Mouse (Mus musculus): ENCODE measurements around the gene Smox. TPM values are rescaled to one million over a fixed set of nuclear protein-coding genes. Genes with fewer than 3 reads are reported as not detected.
A peak's percentile ranks its signal among the peaks of the same experiment; 100 is the strongest.
"Not testable (repeated sequence)": the region's sequence is repeated elsewhere in the genome, so short reads cannot be mapped to it uniquely, and the experiment has no call there.

The Smox gene
- polyA plus RNA-seq, 1 experiment from 2014 or later = 35.1 TPM

DNA sequence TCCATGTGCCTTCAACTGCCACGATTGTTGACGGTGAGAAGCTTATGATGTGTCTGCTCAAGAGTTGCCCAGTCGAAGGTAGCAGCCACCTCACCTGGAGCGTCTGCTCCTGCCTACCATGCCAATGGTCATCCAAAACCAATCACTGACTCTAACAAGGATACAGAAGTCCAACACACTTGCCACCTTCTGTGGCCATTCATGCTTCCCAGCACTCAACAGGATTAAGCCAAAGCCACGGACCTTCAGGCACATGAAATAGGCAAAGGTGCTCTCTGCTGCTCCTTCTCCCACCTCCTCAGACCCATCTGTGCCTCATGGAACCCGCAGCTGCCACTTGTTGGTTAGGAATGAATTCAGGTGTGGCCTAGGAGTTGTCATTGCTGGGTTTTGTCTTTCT, 17.5 kb upstream of the Smox start:
- WGBS (ENCODE audit: missing documents) = 92% methylated on average over 6 of the region's 6 CpGs
- Histone ChIP-seq H3K36me3 (ENCODE audit: inconsistent target) (no peaks in the 10 kb centered on the region), H3K4me3 (ENCODE audit: inconsistent target) (no peak overlapping the region)

DNA sequence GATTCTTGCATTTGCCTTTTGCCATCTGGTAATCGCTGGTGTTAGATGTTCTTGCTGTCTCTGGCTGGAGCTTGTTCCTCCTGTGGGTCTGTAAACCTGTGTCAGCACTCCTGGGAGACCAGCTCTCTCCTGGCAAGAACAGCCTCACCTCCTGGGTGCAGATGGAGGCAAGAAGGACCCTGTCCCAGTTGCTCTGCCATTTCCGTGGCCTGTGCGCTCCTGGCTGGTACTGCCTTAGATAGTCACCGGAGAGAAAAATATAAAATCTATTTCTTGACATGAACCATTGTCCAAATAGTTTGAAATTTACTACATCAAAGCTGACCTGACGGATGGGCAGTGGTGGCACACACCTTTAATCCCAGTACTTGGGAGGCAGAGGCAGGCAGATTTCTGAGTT, 14.2 kb upstream of the Smox start:
- H3K36me3 ChIP-seq (ENCODE audit: inconsistent target); H3K79me2 ChIP-seq (ENCODE audit: inconsistent target); H3K27ac ChIP-seq; H3K4me3 ChIP-seq (ENCODE audit: inconsistent target): not testable (repeated sequence)
- WGBS (ENCODE audit: missing documents) = 97% methylated on average over 5 of the region's 5 CpGs

More for the DNA sequence above, 17.5 kb upstream of the Smox start:
- Histone ChIP-seq H3K79me2 (ENCODE audit: inconsistent target) (no peaks in the 10 kb centered on the region), H3K27ac (no peak overlapping the region)

DNA sequence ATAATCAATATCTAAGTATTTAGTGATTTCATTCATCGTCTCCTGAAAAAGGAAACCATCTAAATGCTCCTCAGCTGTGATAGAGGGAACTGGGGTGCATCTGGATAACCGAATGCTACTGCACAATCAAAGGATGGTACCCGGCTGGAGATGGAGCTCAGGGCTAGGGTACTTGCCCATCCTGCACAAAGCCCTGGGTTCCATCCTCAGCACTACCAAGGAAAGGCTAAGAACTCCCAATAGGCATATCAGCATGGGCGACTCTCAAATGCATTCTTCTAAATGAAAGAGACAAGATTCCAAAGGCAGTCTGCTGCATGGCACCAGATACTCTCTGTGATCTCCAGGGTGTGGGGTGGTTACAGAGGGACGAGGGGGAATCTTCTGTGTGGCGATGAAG, 13.4 kb upstream of the Smox start:
- H3K4me3 ChIP-seq (ENCODE audit: inconsistent target) = no peak overlapping the region
- no peaks in the 10 kb centered on the region for H3K36me3 ChIP-seq (ENCODE audit: inconsistent target)
- no peaks in the 10 kb centered on the region for H3K79me2 ChIP-seq (ENCODE audit: inconsistent target)
- H3K27ac ChIP-seq = no peak overlapping the region
- 93% methylated on average over 5 of the region's 6 CpGs for WGBS (ENCODE audit: missing documents)

DNA sequence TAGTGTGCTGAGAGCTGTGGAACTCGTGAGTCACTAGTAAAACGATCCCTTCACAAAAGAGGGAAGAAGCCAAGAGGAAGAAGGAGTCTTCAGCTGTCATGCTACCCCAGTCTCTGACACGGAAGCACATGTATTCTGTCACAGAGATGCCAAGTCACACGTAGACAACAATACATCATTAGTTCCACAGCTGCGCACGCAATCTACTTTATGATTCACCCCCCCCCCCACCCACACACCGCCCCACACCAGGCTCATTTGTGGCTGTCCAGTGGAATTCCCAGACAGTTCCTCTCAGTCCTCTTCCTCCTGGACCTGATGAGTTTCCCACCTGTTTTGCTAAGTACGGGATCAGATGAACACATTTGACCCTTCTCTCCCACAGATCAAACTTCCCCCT, 12.9 kb upstream of the Smox start:
- H3K27ac ChIP-seq = no peak overlapping the region
- WGBS (ENCODE audit: missing documents) = 42% methylated on average over 7 of the region's 8 CpGs
- H3K36me3 ChIP-seq (ENCODE audit: inconsistent target) = no peaks in the 10 kb centered on the region
- H3K79me2 ChIP-seq (ENCODE audit: inconsistent target) = no peaks in the 10 kb centered on the region
- H3K4me3 ChIP-seq (ENCODE audit: inconsistent target) = no peak overlapping the region

DNA sequence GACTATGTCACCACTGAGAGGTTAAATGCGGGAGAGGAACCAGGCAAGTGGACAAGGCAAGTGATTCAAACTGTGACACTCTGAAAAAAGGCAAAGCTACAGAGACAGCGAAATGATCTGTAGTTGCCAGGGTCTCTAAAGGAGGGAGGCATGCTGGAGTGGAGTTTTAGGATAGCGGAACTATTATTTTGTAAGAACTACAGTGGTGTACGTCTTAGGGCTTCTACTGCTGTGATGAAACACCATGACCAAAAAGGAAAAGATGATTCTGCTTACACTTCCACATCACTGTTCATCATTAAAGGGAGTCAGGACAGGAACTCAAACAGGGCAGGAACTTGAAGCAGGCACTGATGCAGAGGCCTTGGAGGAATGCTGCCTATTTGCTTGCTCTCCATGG, 12.4 kb upstream of the Smox start:
- WGBS (ENCODE audit: missing documents) = 79% methylated on average over 4 of the region's 4 CpGs
- H3K27ac ChIP-seq = no peak overlapping the region

DNA sequence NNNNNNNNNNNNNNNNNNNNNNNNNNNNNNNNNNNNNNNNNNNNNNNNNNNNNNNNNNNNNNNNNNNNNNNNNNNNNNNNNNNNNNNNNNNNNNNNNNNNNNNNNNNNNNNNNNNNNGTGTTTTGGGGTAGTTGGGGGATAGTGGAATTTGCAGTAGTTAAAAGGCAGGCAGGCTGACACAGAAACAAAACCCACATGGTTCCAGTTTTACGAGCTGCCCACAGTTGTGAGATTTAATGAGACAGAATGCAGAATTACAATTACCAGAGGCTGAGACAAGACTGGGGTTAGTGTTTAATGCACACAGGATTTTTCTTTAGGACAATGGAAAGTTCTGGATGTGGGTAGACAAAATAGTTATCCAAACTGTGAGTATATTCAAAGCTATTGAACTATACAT, 9.6 kb upstream of the Smox start:
- no peak overlapping the region for H3K4me3 ChIP-seq (ENCODE audit: inconsistent target)
- no peak overlapping the region for H3K27ac ChIP-seq
- H3K36me3 ChIP-seq (ENCODE audit: inconsistent target) = no peaks in the 10 kb centered on the region
- 87% methylated on average over 1 of the region's 1 CpGs for WGBS (ENCODE audit: missing documents)
- no peaks in the 10 kb centered on the region for H3K79me2 ChIP-seq (ENCODE audit: inconsistent target)

More for the DNA sequence above, 12.4 kb upstream of the Smox start:
- H3K79me2 ChIP-seq (ENCODE audit: inconsistent target) = no peaks in the 10 kb centered on the region
- no peaks in the 10 kb centered on the region for H3K36me3 ChIP-seq (ENCODE audit: inconsistent target)
- H3K4me3 ChIP-seq (ENCODE audit: inconsistent target) = no peak overlapping the region

DNA sequence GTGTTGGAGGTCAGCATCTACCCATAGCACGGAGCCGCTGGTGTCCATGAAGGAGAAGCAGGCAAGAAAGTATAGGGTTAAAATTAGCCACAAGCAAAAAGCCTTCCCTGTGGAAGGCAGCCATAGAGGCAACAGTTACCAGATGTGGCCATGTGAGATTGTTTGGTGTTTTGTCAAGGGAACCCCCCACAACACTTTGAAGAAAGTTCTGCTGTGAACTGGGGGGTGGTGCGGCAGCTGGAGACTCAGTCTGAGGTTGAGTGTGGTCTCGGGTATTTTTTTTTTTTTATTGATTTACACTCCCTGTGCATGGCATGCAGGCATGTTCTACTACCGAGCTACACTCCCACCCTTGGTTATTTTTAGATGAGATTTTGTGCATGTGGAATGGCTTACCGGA, 8.8 kb upstream of the Smox start:
- Histone ChIP-seq H3K4me3 (ENCODE audit: inconsistent target) (no peak overlapping the region), H3K36me3 (ENCODE audit: inconsistent target) (no peaks in the 10 kb centered on the region), H3K79me2 (ENCODE audit: inconsistent target) (no peaks in the 10 kb centered on the region), H3K27ac (no peak overlapping the region)
- WGBS (ENCODE audit: missing documents) = 94% methylated on average over 6 of the region's 6 CpGs

DNA sequence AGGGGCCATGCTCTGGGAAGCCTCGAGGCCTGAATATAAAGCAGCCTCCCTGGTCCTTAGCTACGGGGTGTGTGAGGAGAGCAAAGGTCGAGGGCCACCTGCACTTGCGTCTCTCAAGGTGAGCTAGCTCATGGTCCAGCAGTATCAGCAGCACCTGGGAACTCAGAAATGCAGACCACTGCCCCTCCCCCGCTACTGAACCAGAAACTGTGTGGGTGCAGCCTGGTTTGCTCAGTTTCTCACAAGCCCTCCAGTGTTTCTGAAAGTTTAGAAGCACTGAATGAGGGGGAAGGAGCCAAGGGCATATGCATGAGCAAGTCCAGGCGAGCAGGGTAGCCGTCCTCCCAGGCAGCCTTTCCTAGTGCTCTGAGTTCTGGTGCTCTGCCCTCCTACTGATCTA, 7.7 kb upstream of the Smox start:
- no peak overlapping the region for H3K27ac ChIP-seq
- H3K4me3 ChIP-seq (ENCODE audit: inconsistent target) = no peak overlapping the region
- H3K36me3 ChIP-seq (ENCODE audit: inconsistent target) = no peaks in the 10 kb centered on the region
- H3K79me2 ChIP-seq (ENCODE audit: inconsistent target) = no peaks in the 10 kb centered on the region
- 86% methylated on average over 7 of the region's 7 CpGs for WGBS (ENCODE audit: missing documents)

DNA sequence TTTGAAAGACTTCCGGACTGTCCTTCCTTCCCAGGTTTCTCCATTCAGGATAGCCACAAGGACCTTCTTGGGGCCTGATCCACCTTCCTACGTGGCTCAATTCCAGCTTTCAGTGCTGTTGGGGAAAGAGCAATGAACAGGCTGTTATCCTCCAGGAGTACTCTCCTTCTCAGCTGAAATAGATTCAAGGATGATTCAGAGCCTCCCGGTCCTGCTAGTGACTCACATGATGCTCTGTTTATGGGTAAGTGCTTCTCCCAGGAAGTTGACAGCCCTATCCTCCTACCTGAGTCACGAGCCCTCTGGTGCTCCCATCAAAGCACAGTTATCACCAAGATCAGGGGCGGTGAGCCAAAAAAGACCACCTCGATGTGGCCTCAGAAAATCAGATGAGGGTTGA, 7.1 kb upstream of the Smox start:
- Histone ChIP-seq H3K27ac (no peak overlapping the region), H3K36me3 (ENCODE audit: inconsistent target) (no peaks in the 10 kb centered on the region), H3K79me2 (ENCODE audit: inconsistent target) (no peaks in the 10 kb centered on the region), H3K4me3 (ENCODE audit: inconsistent target) (no peak overlapping the region)
- 91% methylated on average over 6 of the region's 6 CpGs for WGBS (ENCODE audit: missing documents)

DNA sequence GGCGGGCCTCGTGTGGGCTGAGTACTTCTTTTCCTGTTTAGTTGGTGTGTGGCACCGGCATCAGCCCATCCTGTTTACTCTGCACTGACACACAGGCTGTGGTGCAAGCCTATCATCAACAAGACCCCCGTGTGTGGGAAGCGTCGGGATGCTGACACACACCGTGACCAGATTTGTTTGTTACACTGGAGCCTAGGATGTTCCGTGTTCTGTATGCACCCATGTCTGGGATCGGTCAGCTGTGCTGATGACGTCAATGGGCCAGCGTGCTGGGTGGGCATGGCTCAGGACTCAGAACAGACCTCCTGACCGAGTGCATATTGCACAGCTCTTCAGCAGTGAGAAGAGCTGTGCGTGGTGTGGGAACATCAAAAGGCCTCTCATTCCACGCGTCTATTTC, 6.2 kb upstream of the Smox start:
- no peaks in the 10 kb centered on the region for H3K36me3 ChIP-seq (ENCODE audit: inconsistent target)
- H3K27ac ChIP-seq = no peak overlapping the region
- H3K79me2 ChIP-seq (ENCODE audit: inconsistent target) = no peaks in the 10 kb centered on the region
- H3K4me3 ChIP-seq (ENCODE audit: inconsistent target) = no peak overlapping the region
- 92% methylated on average over 15 of the region's 15 CpGs for WGBS (ENCODE audit: missing documents)

DNA sequence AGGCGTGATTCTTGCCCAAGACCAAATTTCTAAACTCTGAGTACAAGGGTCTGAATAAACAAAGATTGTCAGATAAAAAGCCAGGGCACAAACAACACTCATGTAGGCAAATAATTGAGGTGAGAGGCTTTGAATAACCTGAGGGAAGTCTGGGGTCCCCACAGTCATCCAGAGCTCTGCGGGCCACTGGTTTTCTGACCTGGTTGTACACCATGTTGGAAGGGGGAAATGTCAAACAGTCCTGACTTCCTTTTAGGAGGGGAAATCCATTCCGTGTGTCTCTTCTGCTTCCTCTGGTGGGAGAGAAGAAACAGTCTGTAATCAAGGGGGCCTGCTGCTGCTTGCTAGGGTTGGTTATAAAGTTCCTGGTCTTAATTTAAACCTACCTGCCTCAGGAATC, 5.2 kb upstream of the Smox start:
- 67% methylated on average over 3 of the region's 3 CpGs for WGBS (ENCODE audit: missing documents)
- no peak overlapping the region for H3K27ac ChIP-seq

DNA sequence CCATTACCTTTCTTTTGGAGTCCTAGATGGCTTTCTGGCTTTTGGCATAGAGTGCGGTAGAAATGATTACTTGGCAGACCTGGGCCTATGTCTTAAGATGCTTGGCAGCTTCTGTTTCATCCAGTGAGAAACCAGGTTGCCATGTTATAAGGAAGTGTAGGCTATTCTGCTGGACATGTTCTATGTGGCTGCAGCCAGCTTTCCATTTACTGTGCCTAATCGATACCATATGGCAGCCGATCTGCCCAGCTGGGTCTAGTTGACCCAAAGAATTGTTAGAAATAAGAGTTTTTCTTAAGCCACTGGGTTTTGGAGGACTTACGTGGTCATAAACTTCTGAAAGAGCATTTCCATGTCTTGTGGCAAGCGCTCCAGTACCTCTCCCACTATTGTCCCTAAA, 4.0 kb upstream of the Smox start:
- Histone ChIP-seq H3K27ac (no peak overlapping the region), H3K4me3 (ENCODE audit: inconsistent target) (no peak overlapping the region), H3K79me2 (ENCODE audit: inconsistent target) (peaks cover under 1% of the 10 kb centered on the region; the same call in 1 of the 2 replicates), H3K36me3 (ENCODE audit: inconsistent target) (no peaks in the 10 kb centered on the region)
- 97% methylated on average over 5 of the region's 5 CpGs for WGBS (ENCODE audit: missing documents)

More for the DNA sequence above, 5.2 kb upstream of the Smox start:
- Histone ChIP-seq H3K79me2 (ENCODE audit: inconsistent target) (no peaks in the 10 kb centered on the region), H3K36me3 (ENCODE audit: inconsistent target) (no peaks in the 10 kb centered on the region), H3K4me3 (ENCODE audit: inconsistent target) (no peak overlapping the region)

DNA sequence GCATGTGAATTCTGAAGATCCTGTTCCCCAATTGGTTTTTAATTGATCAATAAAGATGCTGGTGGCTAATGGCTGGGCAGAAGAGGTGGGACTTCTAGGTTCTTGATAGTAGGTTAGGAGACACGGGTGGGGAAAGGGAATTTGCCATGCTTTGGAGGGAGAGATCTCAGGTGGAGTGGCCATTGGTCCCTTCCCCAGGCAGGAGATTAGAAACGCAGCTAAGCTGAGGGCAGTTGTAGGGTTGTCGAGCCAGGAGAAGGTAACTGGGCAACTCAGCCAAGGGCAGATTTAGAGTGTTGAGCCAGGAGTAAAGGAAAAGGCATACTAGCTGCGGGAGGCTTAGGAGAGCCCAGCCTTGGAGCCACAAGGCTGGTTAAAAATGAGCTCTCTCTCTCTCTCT, 3.0 kb upstream of the Smox start:
- WGBS (ENCODE audit: missing documents) = 91% methylated on average over 4 of the region's 4 CpGs
- no peaks in the 10 kb centered on the region for H3K36me3 ChIP-seq (ENCODE audit: inconsistent target)
- H3K27ac ChIP-seq = no peak overlapping the region
- peaks cover 10% of the 10 kb centered on the region for H3K79me2 ChIP-seq (ENCODE audit: inconsistent target)
- no peak overlapping the region for H3K4me3 ChIP-seq (ENCODE audit: inconsistent target)

DNA sequence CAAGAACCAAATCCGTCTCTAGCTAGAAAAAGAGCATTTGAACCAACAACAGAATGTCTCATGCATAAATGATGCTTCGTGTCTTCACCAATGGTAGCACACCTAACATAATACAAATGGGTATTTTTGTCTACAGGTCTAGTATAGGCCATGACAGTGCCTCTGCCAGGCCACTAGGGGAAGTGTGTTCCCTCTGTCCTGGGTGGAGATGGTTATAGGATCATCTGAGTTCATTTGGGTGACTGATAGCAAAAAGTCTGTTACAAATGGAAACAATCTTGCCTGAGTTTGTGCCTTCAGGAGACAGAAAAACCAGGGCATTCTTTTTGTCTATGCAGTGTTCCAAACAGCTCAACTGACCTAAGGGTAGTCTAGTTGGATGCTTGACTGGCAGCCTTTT, 2.4 kb upstream of the Smox start:
- Histone ChIP-seq H3K4me3 (ENCODE audit: inconsistent target) (no peak overlapping the region), H3K36me3 (ENCODE audit: inconsistent target) (no peaks in the 10 kb centered on the region), H3K27ac (no peak overlapping the region), H3K79me2 (ENCODE audit: inconsistent target) (peaks cover 16% of the 10 kb centered on the region)
- WGBS (ENCODE audit: missing documents) = 88% methylated on average over 2 of the region's 2 CpGs

DNA sequence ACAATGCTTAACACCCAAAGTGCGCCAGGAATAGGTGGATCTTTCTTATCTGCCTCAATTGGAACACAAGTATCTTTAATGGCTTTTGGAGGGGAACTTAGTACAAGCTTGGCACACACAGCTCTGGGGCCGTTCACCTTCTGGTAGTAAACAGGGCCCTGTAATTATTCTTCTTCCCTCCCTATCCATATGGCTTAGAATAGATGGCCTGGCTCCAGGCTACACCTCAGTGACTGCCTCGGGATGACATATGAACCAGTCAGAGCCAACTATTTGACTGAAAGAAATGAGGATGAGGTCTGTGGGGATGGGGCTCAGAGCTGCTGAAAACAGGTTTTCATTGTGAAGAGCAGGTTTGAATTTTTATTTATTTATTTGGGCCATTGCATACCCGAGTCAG, 1.7 kb upstream of the Smox start:
- H3K4me3 ChIP-seq (ENCODE audit: inconsistent target) = no peak overlapping the region
- H3K79me2 ChIP-seq (ENCODE audit: inconsistent target) = peaks cover 23% of the 10 kb centered on the region
- 80% methylated on average over 4 of the region's 4 CpGs for WGBS (ENCODE audit: missing documents)
- H3K27ac ChIP-seq = no peak overlapping the region
- no peaks in the 10 kb centered on the region for H3K36me3 ChIP-seq (ENCODE audit: inconsistent target)

DNA sequence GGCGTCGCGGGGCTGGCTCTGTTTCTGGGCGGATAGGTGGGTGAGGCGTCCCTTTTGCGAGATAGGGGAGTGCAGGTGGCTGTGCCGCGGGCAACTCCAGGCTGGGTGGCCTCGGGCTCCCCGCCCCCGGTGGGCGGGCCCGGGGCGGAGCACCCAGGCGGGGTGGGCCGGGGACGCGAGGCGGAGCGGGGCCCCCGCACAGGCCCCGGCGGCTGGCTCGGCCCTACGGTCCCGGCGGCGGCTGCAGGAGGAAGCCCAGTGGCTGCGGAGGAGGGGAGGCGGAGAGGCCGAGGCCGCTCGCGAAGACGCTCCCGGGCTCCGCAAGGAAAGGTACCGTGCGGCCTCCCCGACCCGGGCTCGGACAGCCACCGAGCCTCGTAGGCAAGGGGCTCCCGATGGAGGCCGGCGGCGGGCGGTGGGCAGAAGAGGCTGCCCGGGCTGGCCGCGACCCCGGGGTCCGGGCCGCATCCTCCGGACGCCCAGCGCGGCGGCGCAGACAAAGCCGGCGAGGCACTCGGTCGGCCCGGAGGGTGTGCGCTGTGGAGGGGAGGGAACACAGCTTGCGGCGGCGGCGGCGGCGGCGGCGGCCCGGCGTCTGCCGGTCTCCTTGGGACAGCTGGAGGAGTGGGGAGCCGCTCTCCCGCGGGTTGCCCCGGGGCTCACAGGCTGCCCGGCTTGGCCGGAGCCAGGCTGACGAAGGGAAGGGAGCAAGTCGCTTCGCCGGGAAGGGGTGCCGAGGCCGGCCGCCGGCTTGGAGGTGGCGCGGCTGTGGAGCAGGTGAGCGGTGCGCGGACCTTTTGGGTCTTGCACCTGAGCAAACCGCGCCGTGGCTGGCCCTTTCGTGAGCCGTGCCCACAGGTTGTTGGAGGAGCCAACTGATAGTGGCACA, 655 bp downstream of the Smox start:
- 2% methylated on average over 87 of the region's 102 CpGs for WGBS (ENCODE audit: missing documents)
- Histone ChIP-seq H3K4me3 (ENCODE audit: inconsistent target) (peak overlapping the region; percentile 45), H3K79me2 (ENCODE audit: inconsistent target) (peaks cover 47% of the 10 kb centered on the region), H3K36me3 (ENCODE audit: inconsistent target) (no peaks in the 10 kb centered on the region), H3K27ac (peak overlapping the region; percentile 30)

Data from macrophage (primary cell).